Mouse (Mus musculus) cerebellum, postnatal 10 days (tissue): ENCODE measurements at regions not wholly inside any gene's neighbourhood (a gene's known extent, or its start where the extent isn't known, plus 50 kb on each side); places are given as distances from the start of the nearest gene placed in this dataset.

ENCODE experiments used
- DNase-seq, 2 experiments: peaks; one replicate each; pipeline ENCODE4 v3.0.0; 2021; ENCODE audit warnings: mixed read lengths in 2 of 2

DNA sequence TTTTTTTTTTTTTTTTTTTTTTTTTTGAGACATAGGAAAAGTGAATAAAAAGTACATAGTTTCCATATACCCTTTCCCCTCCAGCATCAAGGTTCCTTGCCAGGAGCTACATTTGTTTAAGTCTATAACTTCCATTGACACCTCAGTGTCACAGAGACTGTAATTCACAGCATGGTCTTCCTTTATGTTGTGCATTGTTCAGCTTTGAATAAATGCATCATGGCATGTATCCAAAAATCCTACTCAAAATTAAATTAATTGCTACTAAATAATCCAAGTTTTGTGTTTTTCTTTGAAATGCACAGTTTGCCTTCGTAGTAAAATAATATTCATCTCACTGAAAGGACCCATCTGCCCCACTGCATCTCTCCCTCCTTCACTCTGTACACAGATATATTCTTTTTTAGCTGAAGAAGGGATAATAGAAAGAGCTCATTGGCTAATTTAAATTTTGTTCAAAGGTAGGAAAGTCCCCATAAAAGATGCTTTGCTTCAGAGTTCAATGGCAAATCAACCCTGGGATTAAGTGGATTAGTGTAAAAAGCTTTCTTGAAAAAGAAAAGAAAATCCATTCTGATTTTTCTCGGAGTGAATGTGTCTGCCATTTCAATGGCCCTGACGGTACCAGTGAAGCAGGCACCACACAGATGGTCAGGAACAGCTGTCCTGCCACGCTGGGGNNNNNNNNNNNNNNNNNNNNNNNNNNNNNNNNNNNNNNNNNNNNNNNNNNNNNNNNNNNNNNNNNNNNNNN lies 301.3 kb upstream of the Marcks start:
- DNase-seq, result peak; percentile 15 to 83

DNA sequence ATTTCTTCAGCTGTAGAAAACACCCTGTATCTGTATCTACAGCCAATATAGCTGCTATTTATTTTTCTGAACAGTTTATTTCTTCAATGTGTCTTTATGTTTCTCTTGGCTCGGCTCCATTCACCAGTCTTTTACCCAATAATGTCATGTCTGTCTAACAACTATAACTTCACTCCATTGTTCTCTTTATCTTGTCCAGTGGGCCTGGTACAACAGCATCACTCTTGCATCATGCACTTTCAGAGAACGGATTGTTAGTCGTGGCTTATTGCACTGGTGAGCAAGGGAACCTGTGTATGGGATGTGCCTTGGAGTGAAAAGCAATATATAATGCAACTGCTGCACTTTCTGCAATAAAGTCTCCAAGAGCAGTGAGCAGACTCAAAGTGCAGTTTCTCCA lies 299.6 kb upstream of the Marcks start:
- DNase-seq, result no peak

DNA sequence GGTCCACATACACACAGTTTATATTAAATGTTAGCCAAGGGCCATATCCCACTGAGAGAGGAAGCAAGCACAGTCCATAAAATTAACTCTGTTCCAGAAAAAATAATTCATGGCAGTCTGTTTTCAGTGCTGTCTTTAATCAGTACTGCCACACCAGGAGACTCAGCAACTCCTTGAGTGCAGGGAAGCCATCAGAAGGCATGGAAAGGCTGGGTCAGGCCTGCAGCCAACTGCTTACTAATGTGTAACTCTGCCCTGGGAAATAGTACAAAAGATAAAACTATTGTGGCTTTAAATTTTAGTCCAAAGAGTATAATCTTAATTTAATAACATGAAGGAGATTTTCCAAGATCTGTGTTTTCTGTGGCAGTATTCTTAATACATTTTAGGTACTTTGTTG lies 298.1 kb upstream of the Marcks start:
- DNase-seq, result peak in 1 of 2 experiments; percentile 30

DNA sequence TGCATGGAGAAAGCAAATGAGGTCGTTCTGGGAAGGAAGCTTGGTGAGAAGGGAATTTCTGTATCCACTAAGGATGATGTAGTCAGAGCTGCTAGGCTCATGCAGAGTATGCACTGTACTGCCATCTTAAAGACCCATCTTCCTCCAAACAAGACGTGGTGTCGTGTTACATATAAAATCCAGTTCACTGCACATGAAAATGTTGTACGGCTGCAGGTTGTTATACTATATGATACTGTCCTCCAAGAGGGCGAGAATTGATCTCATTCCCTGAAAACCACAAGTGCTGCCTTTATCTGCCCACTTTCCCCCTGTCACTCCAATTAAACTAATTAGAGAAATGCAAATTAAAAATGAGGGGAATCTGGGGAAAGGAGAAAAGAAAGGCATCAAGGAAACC lies 295.5 kb upstream of the Marcks start:
- peak in 1 of 2 experiments; percentile 5 for DNase-seq

DNA sequence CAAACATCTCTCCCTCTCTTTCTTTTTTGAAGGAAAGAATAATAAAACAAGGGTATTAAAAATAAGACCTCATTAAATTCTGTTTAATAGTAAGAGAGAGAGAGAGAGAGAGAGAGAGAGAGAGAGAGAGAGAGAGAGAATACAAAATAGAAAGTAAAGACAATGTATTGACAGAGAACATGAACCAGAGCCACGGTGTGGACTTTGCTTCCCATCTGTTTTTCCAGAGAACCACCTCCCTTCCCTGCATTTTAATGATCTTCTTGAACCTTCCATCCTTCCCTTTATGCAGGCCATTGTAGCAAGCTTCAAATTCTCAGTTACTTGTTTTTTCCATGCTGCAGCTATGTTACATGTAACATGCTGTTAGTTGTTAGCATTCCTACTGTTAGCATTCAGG lies 284.3 kb upstream of the Marcks start:
- DNase-seq, result no peak

DNA sequence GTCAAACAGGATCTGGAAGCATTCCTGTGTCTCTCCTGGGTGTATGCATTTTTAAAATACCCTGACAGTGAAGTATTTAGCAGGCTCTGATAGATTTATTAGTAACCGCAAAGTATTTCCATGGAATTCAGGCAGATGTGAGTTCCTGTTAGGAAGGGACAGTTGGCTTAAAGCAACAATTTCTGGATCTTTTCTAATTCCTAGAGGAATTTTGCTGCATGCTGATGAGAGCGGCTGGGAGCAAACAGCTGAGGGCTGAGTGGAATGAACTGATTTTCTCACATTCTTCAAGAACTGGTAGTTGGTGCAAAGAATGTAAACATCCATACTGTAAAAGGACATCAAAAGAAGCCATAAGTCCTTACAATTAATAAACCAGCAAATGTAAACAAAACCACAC lies 283.9 kb upstream of the Marcks start:
- no peak for DNase-seq

DNA sequence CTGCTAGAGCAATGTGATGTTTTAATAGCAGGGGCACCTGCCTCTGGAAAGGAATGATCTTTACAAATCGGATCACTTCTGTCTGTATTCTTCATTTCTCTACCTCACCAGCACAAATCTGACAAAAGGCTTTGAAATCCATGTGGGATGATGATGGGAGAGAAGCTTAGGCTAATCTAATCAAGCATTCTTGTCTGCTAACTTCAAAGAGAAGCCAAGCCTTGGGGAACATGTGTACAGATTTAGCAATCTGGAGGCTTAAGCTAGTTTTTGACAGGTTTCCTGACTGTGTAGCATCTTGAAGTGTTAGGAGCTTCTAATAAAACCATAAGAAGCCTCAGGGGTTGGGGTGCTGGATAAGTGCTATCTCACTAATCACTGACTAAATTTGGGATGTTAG lies 277.6 kb upstream of the Marcks start:
- DNase-seq, result no peak

DNA sequence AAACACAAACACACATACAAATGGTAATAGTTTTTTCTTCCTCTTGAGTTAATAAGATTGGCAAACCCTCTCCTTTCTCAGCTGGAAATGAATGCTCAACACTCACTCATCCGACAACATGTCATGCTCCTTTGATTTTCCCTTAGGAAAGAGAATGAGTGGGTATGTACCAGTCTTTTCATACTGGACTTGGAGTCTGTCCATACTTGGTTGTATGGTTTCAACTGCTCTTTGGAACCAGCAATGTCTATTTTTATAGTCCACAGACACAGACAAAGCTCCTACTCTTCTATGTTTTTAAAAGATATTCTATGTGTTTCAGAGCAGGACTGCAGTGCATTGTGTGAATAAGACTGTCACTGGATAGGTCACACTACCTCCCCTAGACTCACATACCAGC lies 273.7 kb upstream of the Marcks start:
- peak in 1 of 2 experiments; percentile 23 for DNase-seq

DNA sequence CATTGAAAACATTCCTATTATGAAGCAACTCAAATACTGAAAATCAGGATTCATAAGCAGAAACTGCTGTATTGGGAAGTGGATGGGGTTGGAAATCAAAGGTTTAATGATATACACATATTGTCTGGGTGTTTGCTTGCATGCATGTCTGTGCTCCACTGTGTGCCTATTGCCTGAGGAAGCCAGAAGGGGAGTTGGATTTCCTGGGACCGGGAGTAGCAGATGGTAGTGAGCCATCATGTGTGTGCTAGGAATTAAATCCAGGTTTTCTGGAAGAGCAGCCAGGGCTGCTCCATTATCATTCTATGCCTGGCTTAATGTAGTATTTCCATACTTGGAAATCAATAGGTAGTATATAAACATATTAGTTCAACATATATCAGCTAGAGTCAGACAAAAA lies 271.0 kb upstream of the Marcks start:
- peak; percentile 29 to 61 for DNase-seq

DNA sequence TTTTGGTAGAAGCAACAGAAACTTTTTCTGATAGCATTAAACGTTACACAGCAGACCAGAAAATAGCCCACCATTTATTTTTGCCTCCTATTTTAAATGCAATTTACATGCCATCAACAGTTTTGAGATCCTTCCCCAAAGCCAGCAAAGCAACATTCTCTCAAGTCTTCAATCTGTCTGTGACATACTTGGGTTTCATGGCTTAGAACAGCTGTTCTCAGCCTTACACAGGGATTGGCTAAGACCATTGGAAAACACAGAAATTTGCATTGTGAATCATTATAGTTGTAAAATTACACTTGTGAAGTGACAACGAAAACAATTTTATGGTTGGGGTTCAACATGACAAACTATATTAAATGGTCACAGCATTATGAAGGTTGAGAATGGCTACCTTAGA lies 268.8 kb upstream of the Marcks start:
- DNase-seq, result no peak

DNA sequence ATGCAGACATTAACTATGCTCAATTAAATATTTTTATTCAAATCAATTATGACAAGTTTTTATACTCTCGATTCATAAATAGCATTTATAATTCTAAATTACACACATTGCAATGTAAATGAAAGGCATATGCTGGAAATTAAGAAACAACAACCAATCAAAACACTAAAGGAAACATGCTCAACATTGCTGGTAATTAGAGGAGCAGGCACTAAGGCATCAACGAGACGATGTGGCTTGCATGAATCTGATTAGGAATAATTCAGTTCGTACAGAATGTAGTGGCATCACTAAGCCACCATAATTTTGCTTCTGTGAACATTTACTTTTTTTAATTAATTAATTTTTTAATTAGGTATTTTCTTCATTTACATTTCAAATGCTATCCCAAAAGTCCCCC lies 266.2 kb upstream of the Marcks start:
- no peak for DNase-seq

DNA sequence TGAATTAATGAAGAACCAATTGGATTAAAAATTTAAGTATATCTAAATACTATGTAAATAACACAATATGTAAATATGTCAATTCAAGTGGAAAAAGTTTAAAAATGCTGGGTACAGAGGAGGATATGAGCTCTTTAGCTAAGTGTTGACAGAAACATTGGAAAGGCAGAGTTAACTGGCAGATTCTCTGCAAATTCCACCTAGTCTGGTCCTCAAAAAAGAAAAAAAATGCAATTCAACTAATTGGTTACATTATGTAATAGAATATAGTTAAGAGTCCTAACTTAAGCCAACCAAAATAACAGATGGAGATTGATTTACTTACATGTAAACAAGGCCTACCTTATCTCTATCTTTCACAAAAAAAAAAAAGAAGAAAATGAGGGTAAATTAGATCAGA lies 265.7 kb upstream of the Marcks start:
- DNase-seq, result no peak

DNA sequence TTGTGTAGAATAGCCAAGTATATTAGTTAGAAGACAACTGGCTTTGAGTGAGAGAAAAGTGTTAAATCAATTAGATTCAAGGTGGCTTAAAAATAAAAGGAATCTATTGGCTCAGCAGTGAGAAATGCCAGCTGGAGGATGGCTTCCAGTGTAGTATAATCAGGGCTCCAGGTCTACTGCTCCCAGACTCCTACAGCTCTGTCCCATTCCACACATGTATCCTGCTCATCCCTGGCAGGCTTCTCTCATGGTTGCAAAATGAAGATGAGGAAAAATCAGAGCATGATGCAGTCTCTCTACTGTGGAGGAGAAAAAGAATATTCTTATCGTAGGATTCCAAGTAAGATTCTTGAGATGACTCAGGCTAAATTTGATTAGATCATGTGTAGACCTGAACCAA lies 263.7 kb upstream of the Marcks start:
- DNase-seq, result peak; percentile 56 to 67

DNA sequence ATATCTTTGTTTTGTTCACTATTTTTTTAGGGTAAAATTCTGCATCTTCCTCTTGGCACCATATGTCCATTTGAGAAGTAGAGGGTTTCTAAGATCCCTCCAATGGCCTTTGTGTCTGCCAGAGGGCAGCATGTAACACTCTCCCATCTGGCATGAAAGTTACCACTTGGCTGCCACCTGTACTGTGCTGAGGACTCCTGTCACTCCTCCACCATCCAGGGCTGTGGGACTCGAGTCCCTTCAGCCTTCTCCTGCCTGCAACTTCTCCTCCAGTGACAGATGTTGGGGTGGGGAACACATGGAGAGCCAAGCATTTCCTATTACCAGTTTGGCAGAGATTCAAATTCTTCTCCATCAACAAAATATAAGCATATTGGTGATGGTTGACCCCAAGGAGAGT lies 262.3 kb upstream of the Marcks start:
- DNase-seq, result peak; percentile 84 to 90

DNA sequence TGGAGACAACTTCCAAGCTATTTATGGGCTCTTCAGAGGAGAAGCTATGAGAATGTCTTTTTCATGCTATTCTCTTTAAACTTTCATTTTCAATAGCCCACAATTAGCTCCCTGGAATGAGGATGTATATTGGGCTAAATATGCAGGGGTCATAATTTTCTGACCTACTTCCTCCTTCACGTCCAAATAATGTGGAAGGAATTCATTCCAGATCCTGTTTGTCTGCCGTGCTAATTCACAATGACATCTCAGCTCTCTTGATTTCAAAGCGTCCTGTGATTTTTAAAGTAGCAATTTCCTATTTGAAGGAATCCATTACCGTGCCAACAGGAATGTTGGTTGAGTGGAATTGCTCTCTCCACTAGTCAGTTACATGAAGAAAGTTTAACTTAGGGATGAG lies 261.7 kb upstream of the Marcks start:
- DNase-seq, result peak; percentile 27 to 55

DNA sequence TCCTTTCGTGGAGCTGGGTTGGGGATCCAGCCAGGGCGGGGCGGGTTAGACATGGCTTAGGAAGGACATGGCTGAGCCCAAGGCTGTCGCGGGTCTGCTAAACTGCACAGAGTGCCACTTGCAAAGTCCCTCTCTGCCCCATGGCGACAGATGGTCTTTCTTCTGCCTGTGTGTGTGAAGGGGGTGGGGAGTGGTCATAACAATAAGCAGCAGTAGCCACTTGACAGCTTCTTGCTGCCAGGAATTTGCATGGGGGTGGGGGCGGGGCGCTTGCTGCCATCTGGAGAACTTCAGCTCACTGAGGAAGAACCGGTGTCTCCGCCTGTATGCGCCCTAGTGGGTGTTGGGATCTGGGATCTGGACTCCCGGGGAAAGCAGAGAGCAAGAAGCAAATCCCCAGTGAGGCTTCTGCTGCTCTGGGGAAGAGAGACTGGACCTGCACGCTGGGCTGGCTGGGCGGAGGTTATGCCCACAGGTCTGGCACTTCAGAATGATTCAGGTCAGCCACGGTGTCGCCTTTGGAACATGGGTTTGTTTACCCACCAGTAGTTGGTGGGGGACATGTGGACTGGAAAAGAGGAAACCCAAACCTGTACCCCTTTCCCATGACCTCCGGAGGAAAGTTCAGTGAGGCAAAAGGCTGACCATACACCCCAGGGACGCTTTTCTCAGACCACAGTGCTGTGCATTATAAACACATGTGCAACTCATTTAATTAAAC lies 258.7 kb upstream of the Marcks start:
- peak; percentile 90 to 94 for DNase-seq

DNA sequence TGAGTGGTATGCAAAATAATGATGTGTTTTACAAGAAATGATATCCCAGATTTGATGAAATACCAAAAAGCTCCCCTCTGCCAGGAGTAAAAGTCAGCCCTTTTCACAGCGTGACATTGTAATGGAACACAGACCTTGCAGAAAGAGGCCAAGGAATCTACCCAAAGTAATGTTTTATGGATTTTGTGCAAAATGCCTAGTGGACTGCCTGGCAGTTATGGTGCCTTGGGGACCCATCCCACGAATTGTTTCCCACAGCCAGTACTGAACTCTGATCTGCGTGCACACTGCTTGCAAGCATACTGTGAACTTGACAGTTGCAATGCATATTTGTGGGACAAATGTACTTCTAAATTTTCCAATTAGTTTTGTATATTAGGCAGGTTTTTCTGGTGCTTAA lies 251.3 kb upstream of the Marcks start:
- DNase-seq, result no peak

DNA sequence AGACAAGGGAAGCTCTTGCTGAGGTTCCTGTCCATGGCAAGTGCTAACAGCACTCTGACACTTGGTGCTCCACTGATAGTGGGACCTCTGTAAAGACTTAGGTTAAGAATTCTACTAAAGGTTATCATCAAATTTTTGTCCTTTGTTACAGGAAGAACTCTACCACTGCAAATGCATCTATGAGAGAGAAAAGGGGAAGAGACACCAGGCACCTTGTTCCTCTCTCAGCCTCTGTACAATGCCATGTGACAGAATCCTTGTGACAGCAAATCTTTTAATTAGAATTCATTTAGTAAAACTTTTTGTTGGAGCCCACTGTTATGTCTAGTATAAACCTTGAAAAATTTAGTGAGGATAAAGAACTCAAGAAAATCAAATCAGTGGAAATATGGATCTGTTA lies 247.5 kb upstream of the Marcks start:
- no peak for DNase-seq

DNA sequence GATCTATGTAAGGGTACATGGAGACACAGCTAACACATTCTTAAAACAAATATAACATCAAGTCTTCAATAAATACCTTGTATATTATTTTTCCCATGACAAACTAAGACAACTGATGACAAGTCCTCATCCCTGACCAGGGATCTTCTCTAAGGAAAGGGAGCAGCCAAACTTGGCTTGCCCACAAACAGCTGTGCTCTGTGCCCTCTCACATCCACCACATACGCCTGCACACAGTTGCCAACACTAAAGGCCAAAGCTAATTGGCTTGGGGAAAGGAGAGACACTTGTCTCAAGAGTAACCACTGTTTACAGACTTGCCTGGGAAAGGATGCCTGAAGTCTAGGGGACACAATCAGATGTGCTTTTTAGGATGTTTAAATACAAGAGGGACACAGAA lies 241.3 kb upstream of the Marcks start:
- DNase-seq, result no peak

DNA sequence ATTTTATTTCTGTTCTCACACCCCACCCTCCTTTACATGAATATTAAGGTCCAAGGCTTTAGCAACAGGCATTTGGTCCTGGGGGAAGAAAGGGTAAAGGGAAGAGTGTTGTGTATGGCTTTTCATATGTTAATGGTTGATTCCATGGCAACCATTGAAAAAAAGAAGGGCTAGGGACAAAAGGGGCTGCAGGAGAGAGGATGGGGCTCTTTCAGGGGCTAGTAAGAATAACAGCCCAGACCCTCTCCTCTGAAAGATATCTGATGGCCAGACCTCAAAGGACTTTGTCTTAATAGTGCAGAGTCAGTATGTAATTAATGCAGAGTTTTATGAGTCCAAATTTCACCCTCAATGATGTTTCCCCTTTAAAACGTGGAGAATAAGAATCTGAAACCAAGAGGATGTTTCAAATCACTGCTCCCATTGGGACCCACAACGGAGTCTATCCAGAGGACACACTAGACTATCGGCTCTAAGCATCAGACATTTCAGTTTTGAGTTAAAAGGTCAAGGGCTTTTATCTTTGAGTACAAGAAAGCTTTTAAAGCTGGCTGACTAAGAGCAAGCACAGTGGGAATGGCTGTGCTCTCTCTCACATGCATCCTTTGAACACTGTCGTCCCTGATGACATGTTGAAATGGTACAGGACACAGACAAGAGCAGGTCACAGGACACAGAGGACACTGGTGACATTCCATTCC lies 239.4 kb upstream of the Marcks start:
- DNase-seq, result no peak

DNA sequence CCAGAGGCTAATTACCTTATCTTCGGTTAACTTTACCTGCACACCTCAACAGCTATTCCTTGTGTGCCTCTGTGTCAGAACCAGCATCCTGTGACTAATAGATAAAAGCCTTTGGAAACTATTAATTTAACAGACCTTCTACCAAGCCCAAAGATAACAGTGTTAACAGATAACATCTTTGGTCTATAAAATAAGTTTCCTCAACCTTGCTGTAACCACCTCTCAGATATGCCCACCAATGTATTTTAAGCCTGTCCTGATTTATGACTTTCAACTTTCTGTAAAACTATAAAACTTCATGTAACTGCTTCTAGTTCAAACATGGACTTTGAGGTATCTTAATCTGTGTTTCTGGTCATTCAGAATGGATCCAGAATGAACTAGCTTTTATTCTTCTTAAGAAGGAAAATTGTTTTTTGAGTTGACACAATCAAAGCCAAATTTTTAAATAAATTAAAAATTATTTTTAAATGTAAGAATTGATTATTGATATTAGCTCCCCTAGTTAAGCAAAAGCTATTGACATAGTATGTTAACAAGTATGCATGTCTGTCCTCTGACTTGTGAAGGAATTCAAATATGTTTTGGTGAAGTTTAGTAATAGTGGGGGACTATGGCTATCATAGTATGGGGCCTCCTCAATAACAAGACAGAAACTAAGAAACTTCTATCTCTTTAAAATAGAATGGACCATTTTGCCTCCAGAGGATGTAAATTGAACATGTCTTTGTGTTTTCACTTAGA lies 238.7 kb upstream of the Marcks start:
- no peak for DNase-seq

DNA sequence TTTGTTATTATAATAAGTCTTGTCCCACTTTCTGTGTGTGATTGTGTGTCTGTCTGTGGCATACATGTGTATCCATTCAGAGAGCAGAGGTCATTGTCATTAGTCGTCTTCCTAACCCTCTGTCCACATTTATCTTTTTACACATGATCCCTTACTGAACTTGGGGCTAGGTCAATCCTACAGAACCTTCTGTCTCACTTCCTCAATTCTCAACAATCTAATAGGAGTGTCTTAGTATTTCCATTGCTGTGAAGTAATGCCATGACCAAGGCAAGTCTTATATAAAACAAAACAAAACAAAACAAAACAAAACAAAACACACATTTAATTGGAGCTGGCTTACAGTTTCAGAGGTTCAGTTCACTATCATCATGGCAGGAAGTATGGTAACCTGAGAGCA lies 237.5 kb upstream of the Marcks start:
- DNase-seq, result no peak

DNA sequence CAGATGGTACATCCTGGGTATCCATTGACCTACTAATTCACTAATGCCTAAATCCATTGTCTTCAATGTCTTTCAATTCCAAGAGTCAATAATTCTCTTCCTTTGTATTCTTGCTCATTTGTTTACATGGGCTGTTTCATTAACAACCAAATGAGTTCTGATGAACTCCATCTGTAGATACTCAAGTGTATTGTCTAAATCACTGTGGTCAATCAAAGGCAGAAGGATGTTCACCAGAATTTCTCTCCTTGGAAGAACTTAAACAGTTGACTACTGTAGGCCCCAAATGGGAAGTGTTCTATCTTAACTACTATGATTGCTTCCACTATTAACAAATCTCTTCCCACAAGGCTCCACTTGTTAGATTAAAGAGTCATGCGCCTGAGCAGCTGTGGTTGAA lies 236.9 kb upstream of the Marcks start:
- DNase-seq, result no peak
